Mouse (Mus musculus) forebrain, embryonic 14.5 days (tissue): ENCODE data around the gene Bahcc1. TPM values are rescaled to one million over a fixed set of nuclear protein-coding genes. Genes with fewer than 3 reads are reported as not detected.

ENCODE experiments used
- ATAC-seq: fragments of 200-750 bp; cut with Nextera tagmentation; 2 replicates; pipeline ENCODE4 v1.8.0; 2017; ENCODE audit warnings: mild to moderate bottlenecking, moderate library complexity
- DNase-seq: peaks from one replicate; pipeline ENCODE4 v3.0.0-alpha.2; 2015; ENCODE audit warnings: low spot score
- H3K27ac ChIP-seq: fragments of 300-500 bp; sonication (generic); 2 replicates; pipeline ENCODE4 v1.5.1; 2014; ENCODE audit warnings: low read depth, mild to moderate bottlenecking, control low read depth, low read length, moderate library complexity
- H3K27me3 ChIP-seq: fragments of 300-500 bp; sonication (generic); replicated peaks from 2 replicates; pipeline ENCODE4 v1.6.1; 2014; ENCODE audit warnings: low read length, control low read depth, mixed read lengths; ENCODE audit not compliant: control insufficient read depth, insufficient read depth
- H3K36me3 ChIP-seq: fragments of 300-500 bp; sonication (generic); 2 replicates; pipeline ENCODE4 v1.6.1; 2014; ENCODE audit warnings: low read length, control low read depth; ENCODE audit not compliant: control insufficient read depth, insufficient read depth
- H3K4me1 ChIP-seq: fragments of 300-500 bp; sonication (generic); 2 replicates; pipeline ENCODE4 v1.6.1; 2014; ENCODE audit warnings: antibody characterized with exemption, low read length, control low read depth; ENCODE audit not compliant: control insufficient read depth, insufficient read depth
- H3K4me2 ChIP-seq: fragments of 300-500 bp; sonication (generic); 2 replicates; pipeline ENCODE4 v1.6.1; 2014; ENCODE audit warnings: mild to moderate bottlenecking, control low read depth, low read length
- H3K4me3 ChIP-seq: fragments of 300-500 bp; sonication (generic); 2 replicates; pipeline ENCODE4 v1.5.1; 2014; ENCODE audit warnings: low read depth, low read length, control low read depth
- H3K9ac ChIP-seq: fragments of 300-500 bp; sonication (generic); 2 replicates; pipeline ENCODE4 v1.6.1; 2014; ENCODE audit warnings: mild to moderate bottlenecking, low read length, control low read depth, moderate library complexity
- H3K9me3 ChIP-seq: fragments of 300-500 bp; sonication (generic); replicated peaks from 2 replicates; pipeline ENCODE4 v1.6.1; 2016; ENCODE audit warnings: low read length, control low read depth, mixed read lengths; ENCODE audit not compliant: control insufficient read depth
- WGBS: fragments of 180-500 bp; shearing (Covaris S2); extraction: QIAGEN DNeasy Blood & Tissue Kit; methylation state at CpG from one replicate; pipeline ENCODE4 v1.1.7; 2014; 5-methylcytosine and 5-hydroxymethylcytosine counted together
- polyA plus RNA-seq: library from polyadenylated mRNA; unstranded; fragments of >200 nt; fragmentation: Nextera tagmentation; extraction: Ambion mirVana; gene quantifications from 2 replicates; pipeline ENCODE4 v1.2.1, GENCODE M21; 2014

Gene Bahcc1
- polyA plus RNA-seq, 1 experiment from 2014 or later = 12.6 TPM

DNA sequence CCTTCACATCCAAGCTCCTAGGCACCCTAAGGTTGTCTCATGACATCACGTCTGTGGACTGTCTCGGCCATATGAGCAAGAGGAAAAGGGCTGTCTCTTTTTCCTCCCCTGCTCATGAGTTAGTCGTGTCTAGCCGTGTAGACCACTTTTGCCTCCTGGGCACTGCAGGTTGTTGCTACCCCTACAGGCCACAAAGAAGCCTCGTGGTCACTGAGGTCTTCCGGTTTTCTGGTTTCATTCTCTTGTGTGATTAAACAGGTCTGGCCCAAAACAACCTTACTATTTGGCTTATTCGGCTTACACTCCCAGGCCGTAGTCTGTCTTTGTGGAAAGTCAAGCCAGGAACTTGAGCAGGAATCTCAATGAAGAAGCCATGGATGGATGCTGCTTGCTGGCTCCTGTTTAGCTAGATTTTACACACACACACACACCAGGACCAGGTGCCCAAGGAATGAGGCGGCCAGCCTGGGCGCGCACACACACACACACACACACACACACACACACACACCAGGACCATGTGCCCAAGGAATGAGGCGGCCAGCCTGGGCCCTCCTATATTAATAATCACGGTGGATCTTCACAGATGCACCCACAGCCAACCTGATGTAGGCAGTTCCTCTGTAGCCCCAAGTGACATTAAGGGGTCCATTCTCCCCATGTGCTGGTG, 21.0 kb downstream of the Bahcc1 start:
- 0 out of 2 replicates have a peak, but pooled peaks cover 4% of the 10 kb centered on the region for H3K36me3 ChIP-seq
- no peaks in the 10 kb centered on the region for H3K9me3 ChIP-seq
- WGBS = 92% methylated on average over 13 of the region's 13 CpGs
- no peak overlapping the region for H3K4me3 ChIP-seq
- peak overlapping the region; percentile 22; the same call in 1 of the 2 replicates for H3K9ac ChIP-seq
- H3K4me1 ChIP-seq = peaks cover 63% of the 10 kb centered on the region
- H3K27ac ChIP-seq = no peak overlapping the region
- ATAC-seq (no peak), DNase-seq (no peak)
- H3K4me2 ChIP-seq = no peak overlapping the region
- no peaks in the 10 kb centered on the region for H3K27me3 ChIP-seq

DNA sequence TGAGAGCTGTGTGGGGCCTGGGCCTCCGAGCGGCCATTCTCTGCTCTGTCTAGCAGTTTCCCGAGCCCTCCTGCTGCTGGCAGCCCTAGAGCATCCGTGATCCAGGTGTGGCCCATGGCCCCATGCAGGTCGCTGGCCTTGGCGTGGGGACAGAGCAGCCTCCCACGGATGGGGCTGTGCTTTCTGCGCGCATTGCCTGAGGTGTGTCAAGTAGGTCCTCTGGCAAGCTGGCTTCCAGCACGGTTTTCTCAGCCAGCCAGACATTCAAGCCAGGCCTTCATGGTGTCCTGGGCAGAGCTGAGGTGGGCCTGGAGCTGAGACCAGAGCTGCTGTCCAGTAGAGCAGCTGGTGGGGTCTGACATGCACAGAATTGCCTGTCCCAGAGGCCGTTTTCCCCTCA, 21.7 kb downstream of the Bahcc1 start:
- Histone ChIP-seq H3K4me2 (no peak overlapping the region), H3K4me1 (peaks cover 69% of the 10 kb centered on the region)

DNA sequence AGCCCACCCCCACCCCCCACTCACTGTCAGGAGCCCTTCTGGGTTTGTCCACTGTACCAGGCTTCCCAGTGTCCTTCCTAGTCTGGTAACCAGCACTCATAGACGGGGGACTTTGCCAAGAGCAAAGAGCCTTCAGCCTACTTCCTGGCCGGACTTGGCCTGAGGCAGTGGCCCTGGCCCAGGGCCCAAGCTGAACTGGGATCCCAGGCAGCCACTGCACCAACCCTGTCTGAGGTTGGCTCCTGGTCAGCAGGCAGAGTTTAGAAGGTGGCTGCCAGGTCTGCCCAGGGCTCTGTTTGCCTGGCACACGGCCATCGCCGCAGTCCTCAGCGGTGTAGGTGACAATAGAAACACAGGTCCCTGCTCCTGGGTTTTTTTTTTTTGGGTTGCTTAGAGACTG, 22.3 kb downstream of the Bahcc1 start:
- WGBS = 49% methylated on average over 6 of the region's 6 CpGs
- no peak for ATAC-seq
- H3K27me3 ChIP-seq = no peaks in the 10 kb centered on the region
- H3K4me1 ChIP-seq = peaks cover 76% of the 10 kb centered on the region
- no peak overlapping the region for H3K4me2 ChIP-seq
- H3K9ac ChIP-seq = 0 out of 2 replicates have a peak overlapping the region, but pooled peaks have one; percentile 22
- H3K4me3 ChIP-seq = no peak overlapping the region
- H3K27ac ChIP-seq = no peak overlapping the region
- DNase-seq = peak; percentile 48
- 0 out of 2 replicates have a peak, but pooled peaks cover 4% of the 10 kb centered on the region for H3K36me3 ChIP-seq
- no peaks in the 10 kb centered on the region for H3K9me3 ChIP-seq

More for the DNA sequence above, 21.7 kb downstream of the Bahcc1 start:
- Histone ChIP-seq H3K4me3 (no peak overlapping the region), H3K27me3 (no peaks in the 10 kb centered on the region), H3K9ac (peak overlapping the region; percentile 22; the same call in 1 of the 2 replicates), H3K36me3 (0 out of 2 replicates have a peak, but pooled peaks cover 4% of the 10 kb centered on the region), H3K27ac (no peak overlapping the region), H3K9me3 (no peaks in the 10 kb centered on the region)
- no peak for DNase-seq
- ATAC-seq = no peak
- WGBS = 69% methylated on average over 11 of the region's 11 CpGs

DNA sequence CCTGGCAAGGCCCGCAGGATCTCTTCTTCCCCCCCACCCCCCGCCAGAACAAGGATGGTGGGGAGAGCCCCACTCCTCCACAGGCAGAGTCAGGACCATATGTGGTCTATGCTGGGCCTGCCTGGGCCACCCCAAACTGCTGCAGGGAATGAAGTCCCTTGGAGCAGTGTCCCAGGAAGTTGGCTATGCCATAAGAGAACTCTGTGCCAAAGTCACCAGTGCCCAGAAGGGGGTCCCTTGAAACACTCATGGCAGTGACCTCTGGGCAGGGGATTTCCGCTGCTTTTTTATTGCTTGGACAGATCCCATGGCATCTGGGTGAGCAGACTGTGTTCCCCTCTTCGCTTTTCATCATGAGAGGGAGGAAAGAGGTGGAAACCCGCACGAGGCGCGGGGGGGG, 22.8 kb downstream of the Bahcc1 start:
- WGBS = 59% methylated on average over 8 of the region's 8 CpGs
- H3K9me3 ChIP-seq = no peaks in the 10 kb centered on the region
- no peak overlapping the region; the same call in 1 of the 2 replicates for H3K9ac ChIP-seq
- peaks cover 80% of the 10 kb centered on the region for H3K4me1 ChIP-seq
- no peak for DNase-seq
- H3K4me3 ChIP-seq = no peak overlapping the region
- H3K4me2 ChIP-seq = no peak overlapping the region
- ATAC-seq = no peak
- H3K36me3 ChIP-seq = 0 out of 2 replicates have a peak, but pooled peaks cover 4% of the 10 kb centered on the region
- no peak overlapping the region for H3K27ac ChIP-seq
- H3K27me3 ChIP-seq = no peaks in the 10 kb centered on the region

DNA sequence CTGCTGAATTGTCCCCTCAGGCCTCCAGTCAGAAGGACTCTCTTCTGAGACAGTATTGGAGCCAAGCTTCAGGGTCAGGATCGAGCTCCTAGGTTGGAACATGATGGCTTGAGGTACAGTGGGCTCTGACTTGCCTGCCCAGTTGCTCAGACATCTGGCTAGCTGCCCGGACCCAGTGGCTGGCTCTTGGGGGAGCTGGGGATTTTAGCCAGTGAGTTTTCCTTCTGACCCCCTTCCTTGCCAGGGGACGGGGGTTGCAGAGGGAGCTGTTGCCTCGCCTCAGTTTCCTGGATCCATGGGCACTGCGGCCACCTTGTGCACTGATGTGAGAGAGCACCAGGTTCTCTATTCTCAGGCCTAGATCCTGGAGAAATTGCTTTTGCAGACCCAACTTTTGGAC, 23.4 kb downstream of the Bahcc1 start:
- DNase-seq (no peak), ATAC-seq (no peak)
- H3K27me3 ChIP-seq = no peaks in the 10 kb centered on the region
- peaks cover 86% of the 10 kb centered on the region for H3K4me1 ChIP-seq
- WGBS = 75% methylated on average over 5 of the region's 5 CpGs
- 0 out of 2 replicates have a peak, but pooled peaks cover 4% of the 10 kb centered on the region for H3K36me3 ChIP-seq
- no peak overlapping the region for H3K27ac ChIP-seq
- no peaks in the 10 kb centered on the region for H3K9me3 ChIP-seq
- no peak overlapping the region for H3K4me2 ChIP-seq
- H3K4me3 ChIP-seq = no peak overlapping the region
- no peak overlapping the region for H3K9ac ChIP-seq

DNA sequence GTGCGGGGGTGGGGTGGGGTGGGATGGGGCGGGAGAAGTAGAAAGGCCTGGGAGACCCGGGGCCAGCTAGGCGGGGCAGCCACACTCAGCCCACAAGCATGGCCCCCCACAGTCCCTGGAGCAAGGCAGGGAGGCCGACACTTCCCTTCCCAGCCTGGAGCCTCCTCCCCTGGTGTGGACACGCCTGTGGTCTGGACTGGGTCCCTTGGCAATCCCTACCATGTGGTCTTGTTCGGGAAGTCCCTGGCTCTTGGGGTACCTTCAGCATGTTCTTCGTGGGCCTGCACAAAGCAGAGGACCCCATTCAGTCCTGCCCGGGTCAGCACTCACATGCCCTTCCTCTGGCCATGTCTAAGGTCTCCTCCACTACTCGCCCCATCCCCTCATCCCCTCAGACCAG, 23.8 kb downstream of the Bahcc1 start:
- WGBS = 65% methylated on average over 10 of the region's 10 CpGs
- H3K27ac ChIP-seq = no peak overlapping the region

DNA sequence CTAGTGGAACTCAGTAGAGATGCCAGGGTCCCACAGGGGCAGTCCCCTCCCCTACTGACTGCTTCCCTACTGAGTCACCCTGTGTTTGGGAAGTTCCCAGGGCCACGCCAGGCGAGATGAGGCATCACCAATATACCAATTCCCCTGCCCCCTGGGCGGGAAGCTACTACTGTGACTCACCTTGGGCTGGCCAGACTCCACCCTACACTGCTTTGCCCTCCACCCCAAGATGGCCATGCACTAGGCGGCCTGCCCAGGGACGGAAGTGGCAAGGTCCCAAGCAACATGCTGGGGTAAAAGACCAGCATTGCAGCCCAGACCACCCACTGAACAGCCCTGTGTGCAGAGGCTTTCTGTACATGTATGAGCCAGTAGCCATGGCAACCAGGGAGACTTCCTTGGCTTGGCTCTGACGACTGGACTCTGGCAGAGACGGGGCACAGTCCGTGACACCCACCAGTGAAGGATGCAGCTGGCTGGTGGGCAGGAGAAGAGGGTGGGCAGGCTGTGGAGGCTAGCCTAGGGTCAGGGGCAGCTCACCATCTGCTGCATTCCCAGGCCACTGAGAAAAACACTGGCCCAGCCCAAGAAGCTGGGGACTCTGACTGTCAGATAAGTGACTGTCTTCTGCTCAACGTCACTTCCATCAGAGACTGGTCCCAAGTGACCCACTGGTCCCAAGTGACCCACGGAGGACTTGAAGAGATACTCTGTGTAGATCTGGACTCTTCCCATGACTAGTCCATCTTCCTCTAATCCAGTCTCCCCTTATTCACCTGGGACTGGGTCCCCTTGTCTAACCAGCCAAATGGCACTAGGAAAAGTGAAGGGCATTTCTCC, 24.5 kb downstream of the Bahcc1 start:
- Histone ChIP-seq H3K9ac (no peak overlapping the region), H3K4me2 (no peak overlapping the region), H3K4me3 (no peak overlapping the region), H3K27ac (peak overlapping the region; percentile 21; the same call in 1 of the 2 replicates), H3K27me3 (no peaks in the 10 kb centered on the region), H3K9me3 (no peaks in the 10 kb centered on the region), H3K36me3 (0 out of 2 replicates have a peak, but pooled peaks cover 4% of the 10 kb centered on the region), H3K4me1 (peaks cover 87% of the 10 kb centered on the region)
- 66% methylated on average over 10 of the region's 10 CpGs for whole genome bisulfite sequencing
- DNase-seq = peak; percentile 56
- ATAC-seq = no peak

More for the DNA sequence above, 23.8 kb downstream of the Bahcc1 start:
- Histone ChIP-seq H3K27me3 (no peaks in the 10 kb centered on the region), H3K4me1 (peaks cover 87% of the 10 kb centered on the region), H3K9me3 (no peaks in the 10 kb centered on the region), H3K4me2 (no peak overlapping the region), H3K4me3 (no peak overlapping the region), H3K9ac (no peak overlapping the region), H3K36me3 (0 out of 2 replicates have a peak, but pooled peaks cover 4% of the 10 kb centered on the region)
- DNase-seq (no peak), ATAC-seq (no peak)

DNA sequence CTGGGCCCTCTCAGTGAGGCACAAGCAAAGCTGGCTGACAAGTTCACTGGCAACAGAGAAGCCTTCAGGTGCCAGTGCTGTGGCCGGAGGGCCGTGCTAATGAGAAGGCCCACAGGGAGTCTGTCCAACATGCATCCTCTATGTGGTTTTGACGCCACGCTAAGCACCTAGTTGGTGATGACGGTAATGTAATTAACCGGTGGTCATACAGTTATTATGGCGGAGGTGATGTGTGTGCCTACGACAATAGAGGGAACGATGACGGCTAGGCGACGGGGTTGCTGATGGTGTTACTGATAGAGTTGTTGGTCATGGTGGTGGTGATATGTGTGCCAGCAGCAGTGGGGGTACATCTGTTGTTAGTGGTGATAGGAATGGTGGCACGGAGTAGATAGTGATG, 25.2 kb downstream of the Bahcc1 start:
- WGBS = 97% methylated on average over 13 of the region's 13 CpGs
- no peaks in the 10 kb centered on the region for H3K27me3 ChIP-seq
- ATAC-seq = no peak

More for the DNA sequence above, 25.2 kb downstream of the Bahcc1 start:
- Histone ChIP-seq H3K4me3 (no peak overlapping the region), H3K9ac (no peak overlapping the region), H3K36me3 (0 out of 2 replicates have a peak, but pooled peaks cover 4% of the 10 kb centered on the region), H3K4me2 (no peak overlapping the region), H3K4me1 (peaks cover 87% of the 10 kb centered on the region), H3K27ac (no peak overlapping the region), H3K9me3 (no peaks in the 10 kb centered on the region)
- DNase-seq = no peak
